Mouse (Mus musculus): ENCODE data around the gene Atf7ip. TPM values are rescaled to one million over a fixed set of nuclear protein-coding genes. Genes with fewer than 3 reads are reported as not detected.

The Atf7ip gene
- polyA plus RNA-seq, 1 experiment from 2014 or later: 36.0 TPM

DNA sequence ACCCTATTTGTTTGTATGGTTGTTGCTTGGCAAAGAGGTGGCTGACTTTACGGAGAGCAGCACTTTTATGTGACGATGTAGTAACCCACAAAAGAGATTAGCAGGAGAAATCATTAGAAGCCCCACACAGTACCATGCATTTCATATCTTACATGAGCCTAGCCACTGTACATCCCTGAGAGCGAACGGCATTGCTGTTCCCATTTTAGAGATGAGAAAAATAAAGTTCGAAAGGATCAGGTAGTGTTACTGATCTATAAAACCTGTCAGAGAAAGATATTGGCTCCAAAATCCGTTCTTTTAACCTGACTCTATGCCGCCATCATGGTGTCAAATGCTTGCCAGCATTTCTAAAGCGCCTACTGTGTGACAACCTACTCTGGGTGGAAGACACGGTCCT is 36.2 kb upstream of the Atf7ip start:
- H3K4me1 ChIP-seq: peaks cover 39% of the 10 kb centered on the region
- no peaks in the 10 kb centered on the region for H3K36me3 ChIP-seq
- 73% methylated on average over 9 of the region's 9 CpGs for WGBS
- H3K4me3 ChIP-seq (replicated peaks): no peak overlapping the region
- H3K27ac ChIP-seq (replicated peaks): peak overlapping the region; percentile 92
- no peak for ATAC-seq (ENCODE audit: low FRiP score)
- H3K4me2 ChIP-seq: no peak overlapping the region
- no peak overlapping the region for H3K9ac ChIP-seq (replicated peaks)
- H3K27me3 ChIP-seq (replicated peaks): no peaks in the 10 kb centered on the region
- no peaks in the 10 kb centered on the region for H3K9me3 ChIP-seq (replicated peaks)

DNA sequence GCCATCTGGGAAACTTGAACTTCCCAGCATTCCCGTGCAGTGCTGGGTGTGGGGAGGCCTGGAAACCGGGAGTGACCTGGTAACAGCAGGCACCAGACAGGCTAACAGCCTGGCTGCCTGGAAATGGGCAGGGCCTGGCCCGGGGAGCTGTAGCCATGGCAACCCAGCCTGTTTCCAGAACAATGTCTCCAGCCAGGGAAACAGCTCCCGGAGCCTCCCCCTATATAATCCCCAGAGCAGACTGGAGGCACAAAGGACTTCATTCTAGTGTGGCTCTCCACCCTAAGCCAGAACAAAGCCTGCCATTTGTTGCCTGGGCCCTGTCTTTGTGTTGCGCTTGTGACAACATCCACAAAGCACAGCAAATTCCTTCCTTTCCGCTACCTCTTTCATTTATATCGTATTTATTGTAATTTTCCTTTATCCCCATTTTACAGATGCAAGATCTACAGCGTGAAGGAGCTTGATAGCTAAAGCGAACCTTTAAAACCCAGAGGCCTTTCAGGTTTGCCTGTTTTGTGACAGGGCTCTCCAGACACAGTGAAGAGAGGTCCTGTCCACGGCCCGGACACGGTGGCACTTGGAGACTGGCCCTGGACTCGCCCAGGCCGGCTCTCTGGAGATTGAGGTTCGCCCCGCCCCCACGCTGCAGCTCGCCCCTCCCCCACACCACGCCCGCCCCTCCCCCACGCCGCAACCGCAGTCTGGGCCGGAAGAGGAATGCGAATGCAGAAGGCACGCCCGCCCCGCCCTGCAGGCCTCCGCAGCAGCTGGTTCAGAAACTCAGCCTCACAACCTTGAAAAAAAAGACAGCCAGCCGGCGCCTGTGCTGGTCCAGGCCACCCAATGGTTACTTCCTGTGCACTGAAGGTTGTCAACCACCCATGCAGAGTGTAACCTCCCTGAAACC is 35.4 kb upstream of the Atf7ip start:
- Histone ChIP-seq H3K27me3 (replicated peaks) (no peaks in the 10 kb centered on the region), H3K9ac (replicated peaks) (no peak overlapping the region), H3K4me1 (peaks cover 45% of the 10 kb centered on the region), H3K9me3 (replicated peaks) (no peaks in the 10 kb centered on the region), H3K4me2 (peak overlapping the region; percentile 34), H3K4me3 (replicated peaks) (no peak overlapping the region), H3K36me3 (no peaks in the 10 kb centered on the region), H3K27ac (replicated peaks) (peak overlapping the region; percentile 92)
- 5% methylated on average over 31 of the region's 31 CpGs for WGBS
- peak; percentile 58 for ATAC-seq (ENCODE audit: low FRiP score)

DNA sequence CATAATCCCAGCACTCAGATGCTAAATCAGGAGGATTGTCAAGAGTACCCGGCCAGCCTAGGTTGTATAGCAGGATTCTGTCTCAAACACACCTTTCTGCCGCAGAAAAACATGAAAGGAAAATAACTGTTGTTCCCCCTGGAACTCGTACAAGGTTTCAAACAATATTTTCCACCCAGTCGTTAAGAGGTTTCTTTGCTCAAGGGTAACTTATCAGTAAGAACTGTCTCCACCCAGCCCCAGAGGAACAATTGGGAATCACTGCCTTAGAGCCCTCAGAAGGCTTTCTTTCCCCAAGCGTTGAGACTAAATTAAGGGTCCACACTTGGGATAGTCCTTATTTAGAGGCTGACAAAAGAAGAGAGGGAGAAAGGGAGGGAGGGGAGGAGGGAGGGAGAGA is 34.4 kb upstream of the Atf7ip start:
- Histone ChIP-seq H3K9ac (replicated peaks) (no peak overlapping the region), H3K4me2 (no peak overlapping the region), H3K9me3 (replicated peaks) (no peaks in the 10 kb centered on the region), H3K4me1 (peaks cover 46% of the 10 kb centered on the region), H3K36me3 (no peaks in the 10 kb centered on the region), H3K4me3 (replicated peaks) (no peak overlapping the region), H3K27me3 (replicated peaks) (no peaks in the 10 kb centered on the region), H3K27ac (replicated peaks) (peak overlapping the region; percentile 92)
- no peak for ATAC-seq (ENCODE audit: low FRiP score)
- WGBS: 18% methylated on average over 5 of the region's 5 CpGs

DNA sequence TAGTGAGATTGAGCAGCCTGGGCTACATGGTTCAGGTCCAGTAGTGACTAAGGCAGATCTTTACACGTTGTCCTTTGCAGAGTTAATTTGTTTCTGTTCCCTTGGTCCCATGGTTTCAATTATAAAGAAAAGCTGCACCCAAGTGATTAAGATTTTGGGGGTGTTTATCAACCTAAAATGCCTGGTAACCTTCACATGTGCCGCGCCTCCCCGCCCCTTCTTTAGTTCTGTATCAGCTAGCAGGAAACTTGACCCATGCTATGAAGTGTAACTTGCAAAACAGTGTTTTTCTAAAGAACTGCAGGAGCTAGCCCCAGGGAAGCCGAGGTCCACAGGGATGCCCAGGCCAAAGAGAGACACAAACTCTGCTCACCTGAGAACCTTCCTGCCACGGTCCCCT is 33.2 kb upstream of the Atf7ip start:
- no peaks in the 10 kb centered on the region for H3K27me3 ChIP-seq (replicated peaks)
- H3K4me2 ChIP-seq: no peak overlapping the region
- peaks cover 40% of the 10 kb centered on the region for H3K4me1 ChIP-seq
- no peak overlapping the region for H3K27ac ChIP-seq (replicated peaks)
- no peak for ATAC-seq (ENCODE audit: low FRiP score)
- no peak overlapping the region for H3K4me3 ChIP-seq (replicated peaks)
- WGBS: 77% methylated on average over 6 of the region's 6 CpGs
- H3K36me3 ChIP-seq: no peaks in the 10 kb centered on the region
- no peaks in the 10 kb centered on the region for H3K9me3 ChIP-seq (replicated peaks)
- no peak overlapping the region for H3K9ac ChIP-seq (replicated peaks)

DNA sequence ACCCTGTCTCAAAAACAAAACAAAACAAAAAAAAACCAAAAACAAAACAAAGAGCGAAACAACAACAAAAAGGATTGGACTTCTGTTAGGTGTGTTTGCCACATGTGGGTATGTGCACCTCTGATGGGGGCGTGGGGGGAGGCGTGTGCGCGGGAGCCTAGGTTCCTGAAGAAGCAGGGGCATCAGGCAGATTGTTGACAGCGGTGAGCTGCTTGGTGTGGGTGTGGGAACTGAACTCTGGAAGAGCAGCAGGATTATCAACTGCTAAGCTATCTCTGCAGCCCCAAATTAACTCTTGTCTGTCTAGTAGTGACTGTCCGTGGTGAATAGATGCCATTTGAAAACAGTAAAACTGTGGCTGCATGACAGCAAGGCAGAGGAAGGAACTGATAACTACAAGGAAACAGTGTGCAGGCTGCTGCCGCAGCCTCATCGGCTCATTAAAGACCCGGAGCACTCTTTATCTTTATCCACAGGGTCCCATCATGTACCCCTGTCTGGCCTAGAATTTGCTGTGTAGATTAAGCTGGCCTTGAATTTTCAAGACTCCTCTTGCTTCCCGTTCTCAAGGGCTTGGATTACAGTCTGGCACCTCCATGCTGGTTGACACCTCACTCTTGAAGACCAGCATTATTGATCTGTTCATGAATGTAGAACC is 32.4 kb upstream of the Atf7ip start:
- H3K27me3 ChIP-seq (replicated peaks): no peaks in the 10 kb centered on the region
- no peak overlapping the region for H3K9ac ChIP-seq (replicated peaks)
- no peak overlapping the region for H3K4me3 ChIP-seq (replicated peaks)
- peaks cover 37% of the 10 kb centered on the region for H3K4me1 ChIP-seq
- no peaks in the 10 kb centered on the region for H3K9me3 ChIP-seq (replicated peaks)
- H3K36me3 ChIP-seq: no peaks in the 10 kb centered on the region
- ATAC-seq (ENCODE audit: low FRiP score): no peak
- H3K4me2 ChIP-seq: no peak overlapping the region
- no peak overlapping the region for H3K27ac ChIP-seq (replicated peaks)
- whole genome bisulfite sequencing: 81% methylated on average over 11 of the region's 11 CpGs

DNA sequence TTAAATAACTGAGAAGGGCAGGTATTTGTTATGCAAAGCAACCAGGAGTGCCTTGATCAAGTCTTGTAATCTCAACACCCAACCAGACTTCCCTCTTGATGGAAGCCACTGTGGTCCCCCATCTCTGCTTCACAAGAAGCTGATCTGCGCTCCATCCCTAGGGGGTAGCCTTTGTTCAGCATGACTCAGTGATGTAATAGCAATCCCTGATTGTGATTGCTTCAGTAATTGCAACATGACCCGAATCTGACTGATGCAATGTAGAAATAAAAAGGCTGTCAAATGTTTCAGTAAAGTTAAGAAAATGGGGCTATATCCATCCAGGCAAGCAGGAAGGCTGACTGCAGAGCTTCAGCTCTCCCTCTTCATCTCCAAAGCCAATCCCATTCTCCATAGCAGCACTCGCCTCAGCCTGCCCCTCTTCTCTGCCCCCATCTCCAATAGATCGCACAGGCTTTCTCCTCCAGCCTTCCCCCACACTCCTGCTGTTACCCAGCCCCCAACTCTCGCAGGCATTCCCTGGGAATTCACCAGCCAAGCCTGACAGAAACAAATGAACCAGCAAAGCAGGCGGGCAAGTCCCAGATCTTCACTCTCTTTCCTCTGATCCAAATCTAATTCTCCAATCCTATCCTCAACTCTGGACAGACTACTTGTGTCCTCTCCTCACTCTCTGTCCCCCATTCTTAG is 30.7 kb upstream of the Atf7ip start:
- Histone ChIP-seq H3K4me2 (no peak overlapping the region), H3K27ac (replicated peaks) (no peak overlapping the region), H3K36me3 (no peaks in the 10 kb centered on the region), H3K4me1 (peaks cover 21% of the 10 kb centered on the region), H3K9ac (replicated peaks) (no peak overlapping the region), H3K9me3 (replicated peaks) (0 out of 2 replicates have a peak, but pooled peaks cover 3% of the 10 kb centered on the region), H3K4me3 (replicated peaks) (no peak overlapping the region), H3K27me3 (replicated peaks) (no peaks in the 10 kb centered on the region)
- WGBS: 29% methylated on average over 6 of the region's 6 CpGs
- ATAC-seq (ENCODE audit: low FRiP score): no peak

DNA sequence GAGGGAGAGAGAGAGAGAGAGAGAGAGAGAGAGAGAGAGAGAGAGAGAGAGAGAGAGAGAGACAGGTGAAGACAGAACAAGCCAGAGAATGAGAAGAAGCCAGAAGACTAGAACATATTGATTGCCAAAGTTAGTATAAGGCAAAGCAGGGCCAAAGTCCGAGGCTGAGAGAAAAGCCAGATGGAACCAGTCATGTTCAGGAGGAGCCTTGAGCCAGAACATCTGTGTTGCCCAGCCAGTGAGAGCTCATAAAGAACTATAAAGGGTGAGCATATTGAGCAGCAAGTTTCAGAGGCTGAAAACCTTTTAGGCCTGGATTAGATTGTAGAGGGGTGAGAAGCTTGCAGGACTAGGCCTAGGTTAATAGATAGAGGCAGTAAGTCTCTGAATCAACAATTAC is 28.1 kb upstream of the Atf7ip start:
- Histone ChIP-seq H3K4me1 (peaks cover 7% of the 10 kb centered on the region), H3K4me3 (replicated peaks) (no peak overlapping the region), H3K27me3 (replicated peaks) (no peaks in the 10 kb centered on the region), H3K36me3 (no peaks in the 10 kb centered on the region), H3K9ac (replicated peaks) (no peak overlapping the region), H3K4me2 (no peak overlapping the region), H3K9me3 (replicated peaks) (0 out of 2 replicates have a peak, but pooled peaks cover 7% of the 10 kb centered on the region), H3K27ac (replicated peaks) (no peak overlapping the region)
- WGBS: 88% methylated on average over 1 of the region's 1 CpGs
- ATAC-seq (ENCODE audit: low FRiP score): no peak

DNA sequence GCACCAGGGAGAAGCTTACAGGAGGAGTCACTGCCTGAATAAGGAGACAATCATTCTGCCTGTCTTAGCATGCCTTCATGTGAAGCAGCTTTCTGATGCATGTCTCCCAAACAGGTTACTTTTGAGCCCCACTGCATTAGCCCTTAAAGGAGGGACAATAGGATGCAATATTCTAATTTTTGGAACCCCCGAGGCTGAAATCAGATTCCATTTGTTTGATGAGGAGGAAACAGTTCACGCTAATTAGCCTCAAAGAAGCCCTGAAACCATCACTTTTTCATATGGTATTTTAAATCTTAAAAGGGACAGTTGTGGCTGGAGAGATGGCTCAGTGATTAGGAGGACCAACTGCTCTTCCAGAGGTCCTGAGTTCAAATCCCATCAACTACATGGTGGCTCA is 22.4 kb upstream of the Atf7ip start:
- 77% methylated on average over 2 of the region's 2 CpGs for WGBS
- Histone ChIP-seq H3K9me3 (replicated peaks) (0 out of 2 replicates have a peak, but pooled peaks cover 7% of the 10 kb centered on the region), H3K27me3 (replicated peaks) (no peaks in the 10 kb centered on the region), H3K27ac (replicated peaks) (no peak overlapping the region), H3K4me1 (peaks cover 4% of the 10 kb centered on the region; the same call in 1 of the 2 replicates), H3K4me2 (no peak overlapping the region), H3K4me3 (replicated peaks) (no peak overlapping the region), H3K9ac (replicated peaks) (no peak overlapping the region), H3K36me3 (no peaks in the 10 kb centered on the region)
- no peak for ATAC-seq (ENCODE audit: low FRiP score)

DNA sequence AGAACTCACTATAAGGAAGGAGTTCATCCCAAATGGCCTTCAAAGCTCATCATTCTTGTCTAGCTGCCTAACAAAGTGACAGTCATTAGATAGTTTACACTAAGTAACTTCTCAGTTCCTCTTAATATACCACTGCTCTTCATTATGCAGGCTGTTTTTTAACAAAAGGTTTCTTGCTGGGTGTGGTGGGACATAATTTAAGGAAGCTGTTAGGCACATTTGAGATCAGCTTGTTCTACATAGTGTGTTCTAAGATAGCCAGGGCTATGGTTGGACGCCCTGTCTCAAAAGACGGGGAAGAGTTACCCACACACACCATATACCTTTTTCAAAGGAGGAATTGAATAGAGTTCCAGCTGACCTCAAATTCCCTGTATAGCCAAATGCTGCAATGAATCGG is 21.9 kb upstream of the Atf7ip start:
- H3K9ac ChIP-seq (replicated peaks): no peak overlapping the region
- peaks cover 4% of the 10 kb centered on the region; the same call in 1 of the 2 replicates for H3K4me1 ChIP-seq
- WGBS: 82% methylated on average over 3 of the region's 3 CpGs
- H3K4me2 ChIP-seq: no peak overlapping the region
- no peak overlapping the region for H3K4me3 ChIP-seq (replicated peaks)
- H3K9me3 ChIP-seq (replicated peaks): 0 out of 2 replicates have a peak, but pooled peaks cover 7% of the 10 kb centered on the region
- H3K36me3 ChIP-seq: no peaks in the 10 kb centered on the region
- no peaks in the 10 kb centered on the region for H3K27me3 ChIP-seq (replicated peaks)
- no peak overlapping the region for H3K27ac ChIP-seq (replicated peaks)
- ATAC-seq (ENCODE audit: low FRiP score): no peak

DNA sequence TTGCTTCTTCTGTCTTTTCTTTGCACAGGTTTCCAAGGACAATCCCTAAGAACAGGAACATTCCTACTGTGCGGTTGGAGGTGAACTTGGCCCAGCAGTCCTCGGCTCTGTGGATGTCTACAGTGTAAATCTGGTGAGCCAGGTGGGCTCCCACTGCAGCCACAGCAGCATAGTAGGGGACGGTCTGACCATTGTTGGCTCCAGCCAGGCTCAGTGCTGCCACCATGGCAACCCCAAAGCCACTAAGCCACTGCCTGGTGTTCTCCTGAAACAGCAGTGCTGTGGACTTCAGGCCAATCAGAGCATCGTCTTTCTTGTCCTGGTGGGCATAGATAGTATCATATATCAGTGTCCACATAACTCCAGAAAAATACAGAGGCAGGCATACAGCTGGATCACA is 19.8 kb upstream of the Atf7ip start:
- no peak overlapping the region for H3K9ac ChIP-seq (replicated peaks)
- ATAC-seq (ENCODE audit: low FRiP score): no peak
- no peak overlapping the region for H3K4me2 ChIP-seq
- no peaks in the 10 kb centered on the region for H3K36me3 ChIP-seq
- peaks cover 4% of the 10 kb centered on the region; the same call in 1 of the 2 replicates for H3K4me1 ChIP-seq
- H3K9me3 ChIP-seq (replicated peaks): no peaks in the 10 kb centered on the region
- H3K27me3 ChIP-seq (replicated peaks): no peaks in the 10 kb centered on the region
- H3K4me3 ChIP-seq (replicated peaks): no peak overlapping the region
- H3K27ac ChIP-seq (replicated peaks): no peak overlapping the region
- 61% methylated on average over 4 of the region's 4 CpGs for WGBS

DNA sequence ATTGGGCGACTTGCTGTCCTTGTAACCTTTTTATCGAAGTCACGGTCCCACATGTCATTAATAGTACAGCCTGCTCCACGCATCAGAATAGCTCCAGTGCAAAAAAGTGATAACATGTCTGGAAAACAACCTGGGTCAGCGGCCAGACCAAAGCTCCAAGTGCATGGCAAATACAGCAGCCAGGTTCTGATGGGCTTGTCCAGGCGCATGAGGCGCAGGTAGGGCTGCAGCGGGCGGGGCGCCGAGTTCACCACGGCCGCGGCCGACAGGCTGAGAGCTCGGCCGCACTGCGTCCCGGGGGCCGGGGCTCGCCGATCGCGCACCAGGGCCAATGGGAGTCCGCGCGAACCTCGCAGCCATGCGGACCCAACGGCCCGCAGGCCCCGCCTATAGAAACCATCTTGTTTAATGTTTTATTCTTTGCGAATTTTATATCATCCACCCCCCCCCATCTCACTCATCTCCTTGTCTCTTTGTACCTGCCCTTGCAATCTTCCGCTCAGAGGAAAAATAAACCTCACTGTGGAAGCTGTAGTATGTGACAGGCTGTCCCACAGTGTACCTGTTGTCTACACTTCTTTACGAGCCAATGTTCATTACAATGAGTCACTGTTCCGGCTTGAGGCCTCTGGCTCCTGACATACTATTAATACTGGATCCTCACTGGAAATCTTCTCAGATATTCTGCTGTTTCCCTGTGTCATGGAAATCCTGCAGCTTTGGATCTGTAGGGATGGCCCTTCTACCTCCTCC is 19.0 kb upstream of the Atf7ip start:
- Histone ChIP-seq H3K9me3 (replicated peaks) (no peaks in the 10 kb centered on the region), H3K4me1 (peaks cover 4% of the 10 kb centered on the region; the same call in 1 of the 2 replicates), H3K4me3 (replicated peaks) (peak overlapping the region; percentile 19; the same call in 1 of the 2 replicates), H3K36me3 (no peaks in the 10 kb centered on the region), H3K27me3 (replicated peaks) (no peaks in the 10 kb centered on the region), H3K9ac (replicated peaks) (no peak overlapping the region), H3K4me2 (peak overlapping the region; percentile 55), H3K27ac (replicated peaks) (no peak overlapping the region)
- WGBS: 50% methylated on average over 36 of the region's 36 CpGs
- no peak for ATAC-seq (ENCODE audit: low FRiP score)
